Mouse (Mus musculus) adrenal gland, adult 8-10 months (tissue): ENCODE data around the gene Gm28308. TPM values are rescaled to one million over a fixed set of nuclear protein-coding genes. Genes with fewer than 3 reads are reported as not detected.

Source experiments
- DNase-seq: peaks from one replicate; pipeline ENCODE4 v3.0.0; 2022
- total RNA-seq, 4 experiments: library from RNA; stranded (reverse); gene quantifications; 2 replicates each; pipeline ENCODE4 v1.2.4; 2022

Gm28308 gene
- 1 to 10 TPM in 2 of 4 experiments, under 1 TPM in 2; 0.49 to 2.8 (median 1.4) TPM for total RNA-seq

DNA sequence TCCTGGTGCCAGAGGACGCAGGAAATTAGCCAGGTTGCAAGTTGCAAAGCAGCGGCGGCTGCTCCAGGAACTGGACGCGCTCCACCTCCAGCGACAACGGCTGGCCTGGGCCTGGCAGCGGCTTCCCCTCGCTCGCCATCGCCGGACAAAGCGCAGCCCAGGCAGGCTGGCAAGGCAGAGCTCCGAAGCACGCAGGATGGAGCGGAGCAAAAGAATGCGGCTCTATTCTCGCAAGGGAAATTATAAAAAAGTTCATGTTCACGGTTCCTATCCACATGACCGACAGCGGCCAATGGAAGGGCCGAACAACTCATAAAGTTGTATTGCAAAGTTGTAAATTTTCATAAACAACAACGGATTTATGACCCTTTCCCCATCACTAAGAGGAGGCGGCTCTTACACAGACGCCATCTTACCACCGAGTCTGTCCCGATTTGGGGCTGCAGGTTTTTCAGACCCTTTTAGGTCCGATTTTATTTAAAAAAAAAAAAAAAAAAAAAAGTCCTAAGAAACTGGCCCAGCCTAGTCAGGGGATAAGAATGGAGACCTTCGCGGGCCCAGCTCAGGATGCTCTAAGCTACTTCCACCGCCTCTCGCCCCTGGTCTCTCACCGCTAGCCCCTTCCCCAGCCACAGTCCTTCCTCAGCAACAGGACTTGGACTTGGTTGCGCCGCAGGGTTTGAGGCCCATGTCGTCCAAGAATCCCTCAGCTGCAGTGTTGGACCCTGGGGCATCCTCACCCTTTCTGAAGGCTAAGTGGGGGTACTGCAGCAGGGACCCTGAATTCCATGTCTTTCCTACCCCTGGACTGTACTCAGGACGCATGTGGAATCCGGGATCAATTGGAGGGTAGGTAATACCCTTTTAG lies at the start of gene Gm28308, which contains the start of gene Hoxa3:
Gene Gm28308 (minus strand): TSS at position 221 of the 868 bp plus-strand sequence.
Gene Hoxa3 (minus strand): TSS at position 218 of the 868 bp plus-strand sequence.
- no peak for DNase-seq

GRCm38 (mm10) chr6:52262463-52263320 lies 49.6 kb upstream of the Gm28308 start:
- DNase-seq = no peak

DNA sequence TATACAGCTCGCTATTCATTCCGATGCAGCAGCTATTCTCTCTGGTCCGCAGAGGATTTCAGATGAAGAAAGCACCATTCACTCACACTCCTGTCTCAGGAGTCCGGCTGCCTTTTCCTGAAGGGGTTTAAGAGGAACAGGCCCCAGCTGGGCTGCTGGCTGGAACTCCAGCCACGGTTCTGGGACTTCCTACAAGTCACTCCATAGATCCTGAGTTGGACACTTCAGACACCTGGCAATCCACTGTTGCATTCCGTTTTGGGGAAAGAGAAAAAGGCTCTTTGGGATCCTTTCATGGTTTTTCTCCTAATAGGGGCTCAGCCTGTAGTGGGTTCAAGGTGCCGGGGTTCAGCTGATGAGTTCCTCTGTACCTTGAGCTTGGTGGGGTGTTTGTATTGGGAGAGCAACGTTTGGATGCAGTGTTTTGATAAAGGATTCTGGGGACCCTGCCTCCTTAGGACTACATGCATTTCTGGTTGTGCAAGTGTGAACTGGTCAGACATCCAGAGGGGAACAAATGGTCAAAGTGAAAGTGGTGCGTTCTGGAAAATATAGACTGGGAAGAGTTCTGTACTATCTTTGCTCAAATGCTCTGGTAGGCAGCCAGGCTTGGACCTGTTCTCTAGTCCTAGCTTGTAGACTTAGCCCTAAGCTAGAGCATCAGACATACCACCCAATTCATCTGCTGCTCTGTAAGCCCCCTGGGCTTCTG lies 48.8 kb upstream of the Gm28308 start:
- no peak for DNase-seq

DNA sequence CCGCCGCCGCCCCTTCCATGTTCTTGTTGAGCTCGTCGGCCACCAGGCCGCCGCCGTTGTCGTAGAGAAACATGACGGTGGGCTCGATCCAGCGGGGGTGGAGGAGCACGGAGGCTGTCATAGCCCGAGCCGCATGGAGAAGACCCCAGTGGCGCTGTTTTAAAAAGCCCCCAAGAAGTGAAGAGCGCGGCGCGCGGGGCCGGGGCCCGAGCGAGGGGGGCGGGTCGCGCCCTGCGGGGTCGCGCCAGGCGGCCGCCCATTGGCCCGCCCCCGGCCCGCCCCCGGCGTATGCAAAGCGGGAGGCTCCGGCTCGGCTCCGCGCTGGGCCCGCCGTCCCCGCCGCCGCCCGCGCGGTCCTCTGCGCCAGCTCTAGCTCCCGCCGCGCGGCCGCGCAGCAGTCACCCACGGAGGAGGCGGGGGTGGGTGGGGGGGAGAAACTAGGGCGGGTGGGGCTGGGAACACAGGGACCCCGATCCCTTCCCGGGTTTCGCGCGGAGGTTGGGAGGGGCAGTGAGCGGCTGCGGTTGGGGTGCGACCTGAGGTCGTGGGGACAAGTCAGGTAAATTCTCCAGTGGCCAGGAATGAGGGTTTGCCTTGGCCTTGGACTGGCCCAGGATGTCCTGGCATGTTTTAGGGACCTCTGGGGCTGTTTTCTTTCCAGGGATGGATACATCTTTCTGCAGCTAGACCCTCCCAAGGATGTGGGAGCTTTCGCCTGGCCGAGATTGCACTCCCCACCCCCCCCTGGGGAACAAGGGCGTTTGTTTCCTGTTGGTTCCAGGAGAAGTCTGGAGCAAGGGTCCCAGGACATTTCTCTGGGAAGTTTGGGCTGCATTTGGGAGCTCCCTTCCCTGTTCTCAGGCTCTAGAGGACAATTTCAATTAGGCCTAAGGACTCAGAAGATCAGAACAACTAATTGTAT lies 47.8 kb upstream of the Gm28308 start, which contains the start of gene Hoxa13:
Gene Hoxa13 (minus strand): TSS at position 227 of the 922 bp plus-strand sequence.
- DNase-seq = no peak

DNA sequence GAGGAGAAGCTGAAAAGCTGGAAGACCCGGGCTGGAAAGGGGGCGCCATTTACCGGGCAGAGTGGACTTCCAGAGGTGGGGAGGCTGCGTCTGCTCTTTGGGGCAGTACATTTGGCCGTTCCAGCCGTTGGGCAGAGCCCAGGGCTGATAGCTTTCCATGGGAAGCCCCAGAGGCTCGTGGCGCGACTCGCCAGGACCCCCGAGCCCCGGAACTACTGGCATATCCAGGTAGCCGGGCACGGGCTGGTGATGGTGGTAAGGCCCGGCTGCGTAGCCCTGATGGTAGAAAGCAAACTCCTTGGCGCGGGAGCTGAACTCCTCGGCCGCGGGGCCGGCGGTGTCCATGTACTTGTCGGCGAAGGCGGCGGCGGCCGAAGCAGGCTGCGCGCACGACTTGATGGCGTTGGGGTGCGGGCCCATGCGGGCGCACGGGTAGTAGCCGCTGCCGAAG lies 46.7 kb upstream of the Gm28308 start:
- no peak for DNase-seq

- DNase-seq = no peak
Observed at GRCm38 (mm10) chr6:52259081-52259790, 46.1 kb upstream of the Gm28308 start.

GRCm38 (mm10) chr6:52256956-52257355 lies 43.8 kb upstream of the Gm28308 start:
- DNase-seq = peak; percentile 51

DNA sequence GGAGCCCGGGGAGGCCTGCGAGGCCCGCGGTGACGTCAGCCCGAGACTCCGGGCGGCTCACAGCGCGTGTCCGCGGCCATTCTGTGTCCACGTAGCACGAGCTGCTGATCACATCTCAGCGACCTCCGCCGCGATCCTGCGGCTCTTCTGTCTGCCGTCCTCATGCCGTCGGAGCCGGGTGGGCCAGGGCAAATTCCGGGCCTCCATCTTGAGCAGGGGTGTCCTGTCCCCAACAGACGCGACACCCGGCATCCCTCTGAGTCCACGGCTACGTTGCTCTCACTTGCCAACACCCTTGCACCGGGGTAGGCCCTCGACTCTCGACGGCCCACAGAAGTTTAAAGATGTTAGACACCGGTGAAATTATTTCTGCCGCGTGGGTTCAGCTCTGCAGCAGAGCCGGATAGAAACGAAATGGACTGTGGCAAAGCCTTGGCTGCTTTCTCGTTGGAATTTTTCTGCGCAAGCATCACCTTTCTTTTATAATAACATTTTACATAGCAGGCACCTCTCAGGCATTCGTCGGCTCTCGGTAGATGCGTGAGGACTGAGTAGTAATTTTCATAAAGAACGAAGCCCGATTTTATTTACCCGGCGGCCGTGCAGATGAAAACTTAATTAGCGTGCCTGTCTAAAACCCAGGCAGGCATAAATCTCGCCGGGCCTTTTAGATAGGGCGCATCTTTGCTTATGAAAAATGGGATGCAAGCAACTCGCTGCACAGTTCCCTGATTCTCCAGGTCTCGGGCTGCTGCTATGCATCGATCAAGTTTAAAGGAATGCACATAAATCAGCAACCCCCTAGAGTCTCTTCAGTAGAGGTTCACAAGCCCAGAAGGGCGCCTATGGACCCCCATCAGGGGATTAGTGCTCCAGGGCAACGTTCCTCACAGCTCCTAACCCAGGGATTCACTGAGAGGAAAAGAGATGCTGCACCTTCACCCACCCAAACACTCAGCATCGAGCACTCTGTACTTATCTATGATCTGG lies 40.7 kb upstream of the Gm28308 start:
- no peak for DNase-seq

GRCm38 (mm10) chr6:52252775-52253376 lies 39.7 kb upstream of the Gm28308 start:
- no peak for DNase-seq

DNA sequence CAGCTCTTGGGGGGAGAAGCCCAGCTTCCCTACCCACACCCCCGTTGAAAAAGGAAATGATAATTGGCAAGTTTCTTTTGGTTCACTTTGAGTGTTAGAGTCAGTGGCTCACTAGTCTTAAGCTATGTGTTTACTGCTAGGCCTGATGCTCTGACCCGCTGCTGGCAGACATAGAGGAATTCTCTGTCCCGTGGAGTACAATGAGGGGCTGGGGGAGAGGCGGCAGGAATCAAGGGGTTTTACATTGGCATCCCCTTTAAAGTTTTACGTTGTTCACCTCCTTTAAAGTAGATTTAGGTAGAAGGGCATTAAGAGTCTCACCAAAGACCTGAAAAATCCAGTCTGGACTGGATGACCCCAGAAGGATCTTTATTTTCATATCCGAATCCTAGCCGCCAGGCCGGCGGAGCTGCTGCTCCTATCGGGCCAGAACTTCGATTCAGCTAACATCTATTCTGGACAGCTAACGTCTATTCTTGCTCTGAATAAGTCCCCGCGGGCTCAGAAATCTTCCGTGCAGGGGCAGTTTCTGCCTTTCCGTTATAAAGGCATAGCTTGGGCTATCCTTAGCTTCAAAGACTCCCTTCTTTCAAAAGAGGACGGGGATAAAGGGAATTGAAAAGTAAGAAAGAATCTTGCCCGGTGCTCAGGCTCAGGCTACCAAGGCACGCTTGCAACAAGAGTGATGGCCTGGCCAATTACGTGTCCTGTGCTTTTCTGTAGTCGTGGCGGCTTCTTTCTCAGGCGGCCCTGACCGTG lies 39.1 kb upstream of the Gm28308 start:
- DNase-seq = no peak

GRCm38 (mm10) chr6:52251177-52251879 lies 38.2 kb upstream of the Gm28308 start:
- no peak for DNase-seq

DNA sequence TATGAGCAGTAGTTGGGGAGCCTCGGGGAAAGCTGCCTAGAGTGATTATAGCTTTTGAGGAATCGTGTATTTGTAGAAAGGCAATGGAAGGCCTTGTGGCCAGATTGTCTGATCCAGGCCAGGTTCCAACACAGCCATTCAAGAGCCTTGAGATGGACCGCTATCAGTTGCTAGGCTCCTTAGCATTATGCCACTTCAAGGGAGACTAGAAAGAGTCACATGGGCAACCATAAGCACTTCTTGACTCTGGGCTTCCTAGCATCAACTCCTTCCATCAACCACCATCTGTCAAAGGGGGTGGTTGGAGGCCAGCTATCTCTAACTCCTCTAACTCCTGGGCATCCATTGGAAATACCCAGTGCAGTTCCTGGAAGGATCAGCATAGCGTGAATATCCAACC lies 36.7 kb upstream of the Gm28308 start:
- DNase-seq = no peak

- no peak for DNase-seq
Observed at GRCm38 (mm10) chr6:52249415-52249738, 36.2 kb upstream of the Gm28308 start.

- no peak for DNase-seq
Observed at GRCm38 (mm10) chr6:52248638-52249414, 35.7 kb upstream of the Gm28308 start.

- no peak for DNase-seq
Observed at GRCm38 (mm10) chr6:52247766-52248637, 34.9 kb upstream of the Gm28308 start.

DNA sequence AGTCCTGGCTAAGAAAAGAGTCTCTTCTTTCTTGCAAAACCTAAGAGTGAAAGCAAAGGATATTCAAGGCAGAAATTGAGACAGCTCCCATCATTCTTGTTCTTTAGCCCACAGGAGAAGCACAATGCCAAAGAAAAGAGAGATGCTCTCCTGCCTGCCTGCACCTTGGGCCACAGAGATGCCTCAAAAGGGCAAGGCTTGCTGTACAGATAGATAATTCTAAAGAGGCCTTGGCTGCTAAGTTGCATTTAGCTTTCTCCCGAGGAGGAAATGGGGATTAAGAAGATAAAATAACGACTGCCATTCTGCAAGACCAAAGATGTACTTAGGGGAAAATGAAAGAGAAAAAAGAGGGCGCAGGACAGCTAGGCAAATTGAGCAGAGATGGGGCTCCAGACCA lies 33.8 kb upstream of the Gm28308 start:
- DNase-seq = no peak
